Mouse (Mus musculus): ENCODE data around the gene Igdcc4. TPM values are rescaled to one million over a fixed set of nuclear protein-coding genes. Genes with fewer than 3 reads are reported as not detected.

The Igdcc4 gene
- total and polyA plus RNA-seq, 2 experiments from 2014 or later, result 9.6 to 30.7 TPM

GRCm38 (mm10) chr9:65113694-65114093 is 12.4 kb downstream of the Igdcc4 start:
- H3K27ac ChIP-seq (ENCODE audit: low read depth, low read length), result no peak overlapping the region
- peaks cover 16% of the 10 kb centered on the region for H3K36me3 ChIP-seq (ENCODE audit: insufficient read depth)
- H3K9me3 ChIP-seq (ENCODE audit: low read length), result no peaks in the 10 kb centered on the region
- no peaks in the 10 kb centered on the region for H3K4me1 ChIP-seq (ENCODE audit: insufficient read depth)
- H3K4me3 ChIP-seq (ENCODE audit: low read depth, low read length), result no peak overlapping the region
- no peak for TF ChIP-seq CTCF (IDR thresholded peaks at IDR 0.05; ENCODE audit: low read depth)
- WGBS, result 89% methylated on average over 2 of the region's 2 CpGs
- H3K4me2 ChIP-seq (ENCODE audit: low read depth), result no peak overlapping the region
- H3K27me3 ChIP-seq (ENCODE audit: insufficient read depth, low read length), result no peaks in the 10 kb centered on the region
- no peak overlapping the region for H3K9ac ChIP-seq
- DNase-seq, result no peak
- ATAC-seq, result no peak

- Histone ChIP-seq H3K9ac (no peak overlapping the region), H3K9me3 (ENCODE audit: low read length) (no peaks in the 10 kb centered on the region), H3K27ac (ENCODE audit: low read depth, low read length) (no peak overlapping the region), H3K4me1 (ENCODE audit: insufficient read depth) (no peaks in the 10 kb centered on the region), H3K27me3 (ENCODE audit: insufficient read depth, low read length) (no peaks in the 10 kb centered on the region), H3K4me2 (ENCODE audit: low read depth) (no peak overlapping the region), H3K36me3 (ENCODE audit: insufficient read depth) (peaks cover 21% of the 10 kb centered on the region), H3K4me3 (ENCODE audit: low read depth, low read length) (no peak overlapping the region)
- ATAC-seq (no peak), DNase-seq (no peak)
- WGBS, result 61% methylated on average over 2 of the region's 2 CpGs
- no peak for TF ChIP-seq CTCF (IDR thresholded peaks at IDR 0.05; ENCODE audit: low read depth)
Observed at GRCm38 (mm10) chr9:65115891-65116290, 14.6 kb downstream of the Igdcc4 start.

GRCm38 (mm10) chr9:65117516-65117915 is 16.2 kb downstream of the Igdcc4 start:
- ATAC-seq (no peak), DNase-seq (no peak)
- Histone ChIP-seq H3K4me3 (ENCODE audit: low read depth, low read length) (no peak overlapping the region), H3K9me3 (ENCODE audit: low read length) (no peaks in the 10 kb centered on the region), H3K36me3 (ENCODE audit: insufficient read depth) (peaks cover 21% of the 10 kb centered on the region), H3K4me1 (ENCODE audit: insufficient read depth) (no peaks in the 10 kb centered on the region), H3K27ac (ENCODE audit: low read depth, low read length) (no peak overlapping the region), H3K4me2 (ENCODE audit: low read depth) (no peak overlapping the region), H3K27me3 (ENCODE audit: insufficient read depth, low read length) (no peaks in the 10 kb centered on the region), H3K9ac (no peak overlapping the region)
- 70% methylated on average over 2 of the region's 2 CpGs for WGBS
- TF ChIP-seq CTCF (IDR thresholded peaks at IDR 0.05; ENCODE audit: low read depth), result no peak

GRCm38 (mm10) chr9:65120935-65121334 is 19.6 kb downstream of the Igdcc4 start:
- H3K27me3 ChIP-seq (ENCODE audit: insufficient read depth, low read length), result no peaks in the 10 kb centered on the region
- DNase-seq, result peak; percentile 84
- TF ChIP-seq CTCF (IDR thresholded peaks at IDR 0.05; ENCODE audit: low read depth), result peak; percentile 90
- ATAC-seq, result peak; percentile 73
- no peak overlapping the region for H3K4me2 ChIP-seq (ENCODE audit: low read depth)
- H3K27ac ChIP-seq (ENCODE audit: low read depth, low read length), result no peak overlapping the region
- H3K4me3 ChIP-seq (ENCODE audit: low read depth, low read length), result no peak overlapping the region
- H3K9ac ChIP-seq, result no peak overlapping the region
- H3K9me3 ChIP-seq (ENCODE audit: low read length), result no peaks in the 10 kb centered on the region
- H3K4me1 ChIP-seq (ENCODE audit: insufficient read depth), result no peaks in the 10 kb centered on the region
- WGBS, result 13% methylated on average over 3 of the region's 3 CpGs
- H3K36me3 ChIP-seq (ENCODE audit: insufficient read depth), result peaks cover 32% of the 10 kb centered on the region

GRCm38 (mm10) chr9:65122545-65122944 is 21.3 kb downstream of the Igdcc4 start:
- no peak overlapping the region for H3K4me3 ChIP-seq (ENCODE audit: low read depth, low read length)
- no peak for TF ChIP-seq CTCF (IDR thresholded peaks at IDR 0.05; ENCODE audit: low read depth)
- H3K4me1 ChIP-seq (ENCODE audit: insufficient read depth), result no peaks in the 10 kb centered on the region
- peaks cover 37% of the 10 kb centered on the region for H3K36me3 ChIP-seq (ENCODE audit: insufficient read depth)
- ATAC-seq, result peak; percentile 83
- 26% methylated on average over 18 of the region's 18 CpGs for whole genome bisulfite sequencing
- no peak overlapping the region for H3K27ac ChIP-seq (ENCODE audit: low read depth, low read length)
- no peaks in the 10 kb centered on the region for H3K27me3 ChIP-seq (ENCODE audit: insufficient read depth, low read length)
- 0 out of 2 replicates have a peak overlapping the region, but pooled peaks have one; percentile 21 for H3K4me2 ChIP-seq (ENCODE audit: low read depth)
- H3K9me3 ChIP-seq (ENCODE audit: low read length), result no peaks in the 10 kb centered on the region
- peak; percentile 76 for DNase-seq
- H3K9ac ChIP-seq, result no peak overlapping the region

GRCm38 (mm10) chr9:65123552-65124168 is 22.4 kb downstream of the Igdcc4 start:
- WGBS, result 7% methylated on average over 48 of the region's 48 CpGs
- H3K36me3 ChIP-seq (ENCODE audit: insufficient read depth), result peaks cover 27% of the 10 kb centered on the region
- TF ChIP-seq CTCF (IDR thresholded peaks at IDR 0.05; ENCODE audit: low read depth), result peak; percentile 86
- ATAC-seq (peak; percentile 65), DNase-seq (peak; percentile 59)
- H3K4me1 ChIP-seq (ENCODE audit: insufficient read depth), result no peaks in the 10 kb centered on the region
- no peak overlapping the region for H3K27ac ChIP-seq (ENCODE audit: low read depth, low read length)
- H3K9ac ChIP-seq, result peak overlapping the region; percentile 45
- no peaks in the 10 kb centered on the region for H3K27me3 ChIP-seq (ENCODE audit: insufficient read depth, low read length)
- no peaks in the 10 kb centered on the region for H3K9me3 ChIP-seq (ENCODE audit: low read length)
- H3K4me2 ChIP-seq (ENCODE audit: low read depth), result peak overlapping the region; percentile 59
- H3K4me3 ChIP-seq (ENCODE audit: low read depth, low read length), result peak overlapping the region; percentile 23; the same call in 1 of the 2 replicates

GRCm38 (mm10) chr9:65128123-65128815 is 27.0 kb downstream of the Igdcc4 start:
- Histone ChIP-seq H3K27me3 (ENCODE audit: insufficient read depth, low read length) (no peaks in the 10 kb centered on the region), H3K9me3 (ENCODE audit: low read length) (no peaks in the 10 kb centered on the region), H3K36me3 (ENCODE audit: insufficient read depth) (peaks cover 44% of the 10 kb centered on the region), H3K4me1 (ENCODE audit: insufficient read depth) (no peaks in the 10 kb centered on the region), H3K27ac (ENCODE audit: low read depth, low read length) (no peak overlapping the region), H3K4me2 (ENCODE audit: low read depth) (no peak overlapping the region), H3K4me3 (ENCODE audit: low read depth, low read length) (no peak overlapping the region), H3K9ac (no peak overlapping the region)
- TF ChIP-seq CTCF (IDR thresholded peaks at IDR 0.05; ENCODE audit: low read depth), result peak; percentile 59
- WGBS, result 19% methylated on average over 25 of the region's 25 CpGs
- peak; percentile 34; the same call in 1 of the 2 replicates for ATAC-seq
- peak; percentile 45 for DNase-seq

All from forebrain, postnatal 0 days (tissue).